Mouse (Mus musculus) midbrain, embryonic 11.5 days (tissue): ENCODE data around the gene Agbl5. TPM values are rescaled to one million over a fixed set of nuclear protein-coding genes. Genes with fewer than 3 reads are reported as not detected.
"Not testable (repeated sequence)": the region's sequence is repeated elsewhere in the genome, so short reads cannot be mapped to it uniquely, and the experiment has no call there.

Source experiments
- ATAC-seq: fragments of 200-750 bp; cut with Nextera tagmentation; 2 replicates; pipeline ENCODE4 v1.8.0; 2017; ENCODE audit warnings: moderate TSS enrichment, moderate library complexity; ENCODE audit not compliant: low FRiP score
- DNase-seq: peaks from one replicate; pipeline ENCODE4 v3.0.0; 2015; ENCODE audit warnings: low spot score; ENCODE audit errors: missing footprints
- H3K27ac ChIP-seq: fragments of 300-500 bp; sonication (generic); 2 replicates; pipeline ENCODE4 v1.5.1; 2014; ENCODE audit warnings: low read depth, low read length
- H3K27me3 ChIP-seq: fragments of 300-500 bp; sonication (generic); 2 replicates; pipeline ENCODE4 v1.6.1; 2014; ENCODE audit warnings: mild to moderate bottlenecking, low read length, moderate library complexity, mixed read lengths; ENCODE audit not compliant: control insufficient read depth, insufficient read depth
- H3K36me3 ChIP-seq: fragments of 300-500 bp; sonication (generic); 2 replicates; pipeline ENCODE4 v1.6.1; 2014; ENCODE audit warnings: mild to moderate bottlenecking, low read length, moderate library complexity, mixed read lengths; ENCODE audit not compliant: control insufficient read depth, insufficient read depth
- H3K4me1 ChIP-seq: fragments of 300-500 bp; sonication (generic); 2 replicates; pipeline ENCODE4 v1.6.1; 2014; ENCODE audit warnings: low read length; ENCODE audit not compliant: control insufficient read depth, insufficient read depth
- H3K4me2 ChIP-seq: fragments of 300-500 bp; sonication (generic); 2 replicates; pipeline ENCODE4 v1.6.1; 2014; ENCODE audit warnings: mild to moderate bottlenecking, moderate library complexity
- H3K4me3 ChIP-seq: fragments of 300-500 bp; sonication (generic); 2 replicates; pipeline ENCODE4 v1.5.1; 2014; ENCODE audit warnings: low read depth, low read length
- H3K9ac ChIP-seq: fragments of 300-500 bp; sonication (generic); 2 replicates; pipeline ENCODE4 v1.6.1; 2014; ENCODE audit warnings: low read length
- H3K9me3 ChIP-seq: fragments of 300-500 bp; sonication (generic); 2 replicates; pipeline ENCODE4 v1.6.1; 2016; ENCODE audit warnings: low read length; ENCODE audit not compliant: control insufficient read depth
- WGBS: fragments of 180-500 bp; shearing (Covaris S2); extraction: QIAGEN DNeasy Blood & Tissue Kit; methylation state at CpG from one replicate; pipeline ENCODE4 v1.1.7; 2014; 5-methylcytosine and 5-hydroxymethylcytosine counted together
- polyA plus RNA-seq: library from polyadenylated mRNA; unstranded; fragments of >200 nt; fragmentation: Nextera tagmentation; extraction: Ambion mirVana; gene quantifications from 2 replicates; pipeline ENCODE4 v1.2.1, GENCODE M21; 2014

Gene Agbl5
- polyA plus RNA-seq, 1 experiment from 2014 or later, result 22.0 TPM

- Histone ChIP-seq H3K27ac (no peak overlapping the region), H3K27me3 (no peaks in the 10 kb centered on the region), H3K4me3 (no peak overlapping the region), H3K9ac (no peak overlapping the region), H3K9me3 (no peaks in the 10 kb centered on the region), H3K36me3 (peaks cover 21% of the 10 kb centered on the region), H3K4me1 (no peaks in the 10 kb centered on the region), H3K4me2 (no peak overlapping the region)
- no peak for ATAC-seq
- 85% methylated on average over 5 of the region's 5 CpGs for WGBS
- no peak for DNase-seq
Measured at GRCm38 (mm10) chr5:30879347-30879943, 9.0 kb upstream of the Agbl5 start.

- not testable (repeated sequence) for H3K9me3 ChIP-seq, H3K4me1 ChIP-seq, H3K27ac ChIP-seq, H3K9ac ChIP-seq, H3K4me2 ChIP-seq, DNase-seq, ATAC-seq, H3K36me3 ChIP-seq, H3K4me3 ChIP-seq, H3K27me3 ChIP-seq
- WGBS, result 88% methylated on average over 4 of the region's 4 CpGs
Measured at GRCm38 (mm10) chr5:30881839-30882238, 6.7 kb upstream of the Agbl5 start.

- WGBS, result 47% methylated on average over 4 of the region's 4 CpGs
- Histone ChIP-seq H3K27me3 (no peaks in the 10 kb centered on the region), H3K4me3 (no peak overlapping the region), H3K9me3 (no peaks in the 10 kb centered on the region), H3K36me3 (no peaks in the 10 kb centered on the region; the same call in 1 of the 2 replicates), H3K4me2 (no peak overlapping the region; the same call in 1 of the 2 replicates), H3K9ac (no peak overlapping the region), H3K4me1 (peaks cover 13% of the 10 kb centered on the region), H3K27ac (no peak overlapping the region)
- ATAC-seq, result no peak
- DNase-seq, result no peak
Measured at GRCm38 (mm10) chr5:30886209-30886608, 2.3 kb upstream of the Agbl5 start.

- peak overlapping the region; percentile 80 for H3K9ac ChIP-seq
- ATAC-seq, result no peak
- H3K9me3 ChIP-seq, result no peaks in the 10 kb centered on the region
- peak overlapping the region; percentile 81 for H3K4me3 ChIP-seq
- peak overlapping the region; percentile 91 for H3K27ac ChIP-seq
- no peak for DNase-seq
- 36% methylated on average over 5 of the region's 5 CpGs for WGBS
- peak overlapping the region; percentile 84 for H3K4me2 ChIP-seq
- H3K27me3 ChIP-seq, result no peaks in the 10 kb centered on the region
- H3K4me1 ChIP-seq, result peaks cover 13% of the 10 kb centered on the region
- H3K36me3 ChIP-seq, result peaks cover 2% of the 10 kb centered on the region; the same call in 1 of the 2 replicates
Measured at GRCm38 (mm10) chr5:30886731-30887130, 1.8 kb upstream of the Agbl5 start.

- H3K27me3 ChIP-seq, result no peaks in the 10 kb centered on the region
- peaks cover 4% of the 10 kb centered on the region; the same call in 1 of the 2 replicates for H3K36me3 ChIP-seq
- H3K4me2 ChIP-seq, result peak overlapping the region; percentile 84
- ATAC-seq (peak; percentile 68), DNase-seq (peak; percentile 97)
- peak overlapping the region; percentile 81 for H3K4me3 ChIP-seq
- WGBS, result under 1% methylated on average over 19 of the region's 19 CpGs
- H3K4me1 ChIP-seq, result peaks cover 13% of the 10 kb centered on the region
- H3K27ac ChIP-seq, result peak overlapping the region; percentile 91
- H3K9ac ChIP-seq, result peak overlapping the region; percentile 80
- no peaks in the 10 kb centered on the region for H3K9me3 ChIP-seq
Measured at GRCm38 (mm10) chr5:30887331-30887761, 1.1 kb upstream of the Agbl5 start.

GRCm38 (mm10) chr5:30887858-30888336 lies 597 bp upstream of the Agbl5 start:
- Histone ChIP-seq H3K27ac (peak overlapping the region; percentile 91), H3K4me2 (peak overlapping the region; percentile 84), H3K27me3 (no peaks in the 10 kb centered on the region), H3K9me3 (no peaks in the 10 kb centered on the region), H3K36me3 (peaks cover 4% of the 10 kb centered on the region; the same call in 1 of the 2 replicates), H3K4me3 (peak overlapping the region; percentile 81), H3K9ac (peak overlapping the region; percentile 80), H3K4me1 (peaks cover 13% of the 10 kb centered on the region)
- under 1% methylated on average over 28 of the region's 28 CpGs for WGBS
- ATAC-seq (peak; percentile 83), DNase-seq (peak; percentile 100)

- Histone ChIP-seq H3K9ac (peak overlapping the region; percentile 89), H3K27ac (peak overlapping the region; percentile 84), H3K27me3 (no peaks in the 10 kb centered on the region), H3K36me3 (peaks cover 7% of the 10 kb centered on the region; the same call in 1 of the 2 replicates), H3K4me3 (peak overlapping the region; percentile 81), H3K4me1 (peaks cover 13% of the 10 kb centered on the region), H3K4me2 (peak overlapping the region; percentile 84), H3K9me3 (no peaks in the 10 kb centered on the region)
- peak; percentile 31; the same call in 1 of the 2 replicates for ATAC-seq
- WGBS, result 3% methylated on average over 25 of the region's 42 CpGs
- no peak for DNase-seq
Measured at GRCm38 (mm10) chr5:30889088-30889754, 727 bp downstream of the Agbl5 start.

GRCm38 (mm10) chr5:30890375-30890774 lies 1.9 kb downstream of the Agbl5 start:
- ATAC-seq, result no peak
- Histone ChIP-seq H3K4me3 (no peak overlapping the region; the same call in 1 of the 2 replicates), H3K9ac (no peak overlapping the region; the same call in 1 of the 2 replicates), H3K4me2 (peak overlapping the region; percentile 84; the same call in 1 of the 2 replicates), H3K9me3 (no peaks in the 10 kb centered on the region), H3K36me3 (peaks cover 13% of the 10 kb centered on the region; the same call in 1 of the 2 replicates), H3K27me3 (no peaks in the 10 kb centered on the region), H3K4me1 (peaks cover 13% of the 10 kb centered on the region), H3K27ac (no peak overlapping the region)
- WGBS, result 84% methylated on average over 7 of the region's 7 CpGs
- no peak for DNase-seq

- H3K36me3 ChIP-seq, result peaks cover 7% of the 10 kb centered on the region; the same call in 1 of the 2 replicates
- 95% methylated on average over 5 of the region's 5 CpGs for WGBS
Measured at GRCm38 (mm10) chr5:30901860-30902259, 13.4 kb downstream of the Agbl5 start.

More at GRCm38 (mm10) chr5:30901860-30902259, 13.4 kb downstream of the Agbl5 start:
- no peaks in the 10 kb centered on the region for H3K27me3 ChIP-seq
- no peak overlapping the region for H3K27ac ChIP-seq
- no peaks in the 10 kb centered on the region for H3K9me3 ChIP-seq
- ATAC-seq (no peak), DNase-seq (no peak)
- H3K9ac ChIP-seq, result no peak overlapping the region
- H3K4me2 ChIP-seq, result no peak overlapping the region
- peaks cover 3% of the 10 kb centered on the region for H3K4me1 ChIP-seq
- no peak overlapping the region for H3K4me3 ChIP-seq
